Mouse (Mus musculus) adrenal gland, postnatal 14 days (tissue): ENCODE results near the gene Smc6. TPM values are rescaled to one million over a fixed set of nuclear protein-coding genes. Genes with fewer than 3 reads are reported as not detected.
A peak's percentile ranks its signal among the peaks of the same experiment; 100 is the strongest.

Source experiments
- DNase-seq: peaks from one replicate; pipeline ENCODE4 v3.0.0; 2021; ENCODE audit warnings: mixed read lengths
- long read RNA-seq, 2 experiments: library from polyadenylated mRNA; stranded (forward); transcript quantifications; one replicate each; pipeline ENCODE4 v2.0.0; 2021
- total RNA-seq: library from RNA; stranded (reverse); gene quantifications from 2 replicates; pipeline ENCODE4 v1.2.3, GENCODE M21; 2021

Smc6 gene
- 43.1 and 59.6 TPM in 2 replicates for total RNA-seq
- long read RNA-seq, experiment 1, full-length matches to known transcripts: 32 of 50 reads
- long read RNA-seq, experiment 1, partial matches to known transcripts: 4 of 50 reads
- long read RNA-seq, experiment 1, other reads (novel, unspliced or antisense): 14 of 50 reads
- long read RNA-seq, experiment 2, full-length matches to known transcripts: 33 of 42 reads
- long read RNA-seq, experiment 2, partial matches to known transcripts: 2 of 42 reads
- long read RNA-seq, experiment 2, other reads (novel, unspliced or antisense): 7 of 42 reads

GRCm38 (mm10) chr12:11265382-11266281 is at the start of gene Smc6, which contains the start of gene Gen1:
Gene Smc6, plus strand, starts transcription at chr12:11265886.
Gene Gen1, minus strand, starts transcription at chr12:11265801.
- DNase-seq: peak; percentile 98

GRCm38 (mm10) chr12:11216454-11216853 is 49.2 kb upstream of the Smc6 start:
- DNase-seq: no peak

- no peak for DNase-seq
Measured at GRCm38 (mm10) chr12:11217726-11218250, 47.9 kb upstream of the Smc6 start.

- no peak for DNase-seq
Measured at GRCm38 (mm10) chr12:11221524-11222330, 44.0 kb upstream of the Smc6 start.

GRCm38 (mm10) chr12:11222566-11222965 is 43.1 kb upstream of the Smc6 start:
- DNase-seq: no peak

- DNase-seq: no peak
Measured at GRCm38 (mm10) chr12:11223090-11223489, 42.6 kb upstream of the Smc6 start.

GRCm38 (mm10) chr12:11224722-11225121 is 41.0 kb upstream of the Smc6 start:
- DNase-seq: no peak

- DNase-seq: no peak
Measured at GRCm38 (mm10) chr12:11226123-11226522, 39.6 kb upstream of the Smc6 start.

- DNase-seq: no peak
Measured at GRCm38 (mm10) chr12:11226529-11227268, 39.0 kb upstream of the Smc6 start.

- DNase-seq: no peak
Measured at GRCm38 (mm10) chr12:11230267-11230666, 35.4 kb upstream of the Smc6 start.

- no peak for DNase-seq
Measured at GRCm38 (mm10) chr12:11235996-11236395, 29.7 kb upstream of the Smc6 start.

- DNase-seq: no peak
Measured at GRCm38 (mm10) chr12:11247460-11247859, 18.2 kb upstream of the Smc6 start.

- no peak for DNase-seq
Measured at GRCm38 (mm10) chr12:11250322-11250721, 15.4 kb upstream of the Smc6 start.

- DNase-seq: no peak
Measured at GRCm38 (mm10) chr12:11264895-11265294, 791 bp upstream of the Smc6 start.

- peak; percentile 76 for DNase-seq
Measured at GRCm38 (mm10) chr12:11266282-11266985, 748 bp downstream of the Smc6 start.

GRCm38 (mm10) chr12:11267030-11267429 is 1.3 kb downstream of the Smc6 start:
- DNase-seq: peak; percentile 13

- DNase-seq: no peak
Measured at GRCm38 (mm10) chr12:11272568-11272967, 6.9 kb downstream of the Smc6 start.

GRCm38 (mm10) chr12:11273185-11273584 is 7.5 kb downstream of the Smc6 start:
- DNase-seq: no peak

- no peak for DNase-seq
Measured at GRCm38 (mm10) chr12:11276632-11277031, 10.9 kb downstream of the Smc6 start.

GRCm38 (mm10) chr12:11277207-11277606 is 11.5 kb downstream of the Smc6 start:
- no peak for DNase-seq

GRCm38 (mm10) chr12:11279886-11280285 is 14.2 kb downstream of the Smc6 start:
- no peak for DNase-seq
